Mouse (Mus musculus) adrenal gland, adult 10 weeks (tissue): Measurements from ENCODE around the gene Trim10. TPM values are rescaled to one million over a fixed set of nuclear protein-coding genes. Genes with fewer than 3 reads are reported as not detected.

Experiments
- polyA plus RNA-seq: library from polyadenylated mRNA; stranded (reverse); fragments of 350-450 nt; fragmentation: Illumina TruSeq; extraction: RNeasy Lipid Tissue Mini Kit (QIAGEN cat#74804); gene quantifications from one replicate; pipeline ENCODE4 v1.2.3, GENCODE M21; 2014; ENCODE audit warnings: low read depth, low replicate concordance

Trim10 gene
- not detected for polyA plus RNA-seq

DNA sequence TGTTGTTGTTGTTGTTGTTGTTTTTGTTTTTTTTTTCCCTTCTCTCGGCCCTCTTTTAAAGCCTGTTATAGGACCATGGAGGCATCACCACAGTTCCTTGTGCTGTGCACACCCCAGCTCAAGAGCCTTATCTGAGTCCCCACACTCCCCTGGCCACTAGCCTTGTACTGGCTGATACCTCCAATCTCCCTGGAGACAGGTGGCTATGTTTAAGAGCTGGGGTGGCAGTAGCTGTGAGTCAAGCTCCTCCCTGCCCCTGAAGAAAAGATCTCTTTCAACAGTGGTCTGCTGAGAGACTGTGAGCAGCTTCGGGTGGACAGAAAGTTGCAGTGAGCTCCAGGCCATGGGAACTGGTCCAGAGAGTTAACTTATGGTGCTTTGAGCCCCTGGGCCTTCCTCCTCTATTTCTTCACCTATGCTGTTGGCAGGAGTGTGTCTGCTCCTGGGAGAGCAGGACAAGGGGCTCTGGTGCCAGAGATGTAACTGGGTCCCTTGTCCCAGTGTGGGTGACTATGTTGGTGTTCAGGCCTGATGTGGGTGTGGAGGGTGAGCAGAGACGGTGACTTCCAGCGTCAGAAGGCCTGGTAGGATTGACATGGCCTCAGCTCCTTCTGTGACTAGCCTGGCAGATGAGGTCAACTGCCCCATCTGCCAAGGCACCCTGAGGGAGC, at the start of gene Trim10:
TSS of gene Trim10 (plus strand) at position 291 of the 671 bp plus-strand sequence.

DNA sequence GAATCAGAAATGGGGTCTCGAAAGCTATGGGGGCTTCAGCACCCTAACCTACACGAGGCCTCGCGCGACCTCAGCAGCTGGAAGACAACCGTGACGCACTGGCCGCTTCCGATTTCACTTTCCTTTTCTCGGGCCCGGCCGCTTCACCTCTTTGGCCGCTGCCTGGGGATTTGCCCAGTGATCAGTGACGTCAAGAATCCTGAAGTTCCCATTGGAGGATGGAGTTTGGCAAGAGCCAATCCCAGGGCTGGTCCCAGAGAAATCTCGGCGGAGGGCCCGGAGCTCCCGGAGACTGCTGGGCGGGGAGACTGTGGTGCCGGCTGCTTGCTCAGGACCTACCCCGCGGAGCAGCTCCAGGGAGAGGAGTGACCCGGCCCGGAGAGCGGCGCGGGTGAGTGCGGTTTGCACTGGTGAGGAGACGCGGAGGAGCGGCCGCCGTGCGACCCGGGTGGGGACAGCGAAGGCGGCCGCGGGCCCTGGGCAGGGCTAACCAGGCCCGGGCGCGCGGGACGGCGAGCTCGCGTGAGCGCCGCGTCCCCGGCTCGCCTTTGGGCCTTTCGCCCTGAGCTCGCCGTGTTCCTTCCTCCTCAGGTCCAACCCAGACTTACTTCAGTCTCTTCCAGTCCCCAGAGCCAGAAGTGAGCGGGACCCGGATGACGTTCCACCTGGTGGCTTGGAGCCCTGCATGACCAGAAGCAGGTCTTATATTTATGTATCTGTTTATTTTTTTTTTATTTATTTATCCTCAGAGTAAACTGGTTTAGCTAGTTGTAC, 32.3 kb upstream of the Trim10 start, which contains the start of gene Trim26:
TSS of gene Trim26 (plus strand) at position 261 of the 774 bp plus-strand sequence.

DNA sequence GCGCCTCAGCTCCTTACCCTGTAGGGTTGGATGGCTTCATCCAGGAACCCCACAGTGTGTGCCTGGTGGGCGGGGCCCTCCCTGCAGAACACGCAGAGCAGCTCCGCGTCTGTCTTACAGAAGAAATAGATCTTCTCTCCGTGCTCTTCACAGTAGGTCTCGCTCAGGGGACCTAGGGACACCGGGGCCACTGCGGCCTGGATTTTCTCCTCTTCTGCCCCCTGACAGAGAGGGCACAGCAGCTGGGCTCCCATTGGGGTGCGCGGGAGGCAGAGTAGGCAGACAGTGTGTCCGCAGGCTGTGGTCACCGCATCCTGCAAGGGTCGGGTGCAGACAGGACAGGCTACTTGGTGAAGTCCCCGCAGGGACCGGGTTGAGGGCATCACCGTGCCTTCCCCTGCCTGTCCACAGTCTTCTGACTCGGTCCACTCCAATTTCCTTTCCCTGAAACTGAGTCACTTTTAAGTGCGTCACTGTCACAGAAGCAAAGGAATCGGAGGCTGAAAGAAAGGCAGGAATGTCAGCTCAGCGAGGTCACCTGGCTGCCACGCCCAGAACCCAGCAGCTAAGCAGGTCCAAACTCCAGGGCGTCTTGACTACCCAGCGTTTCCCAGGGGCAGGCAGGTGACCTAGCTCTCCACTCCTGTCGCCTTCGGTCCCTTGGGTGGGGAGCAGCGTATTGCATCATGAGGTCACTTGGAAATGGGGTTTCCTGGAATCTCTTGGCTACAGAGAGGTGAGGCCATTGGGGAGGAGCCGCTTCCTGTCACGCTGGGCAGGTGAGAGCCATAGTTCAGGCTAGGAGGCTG, 2.5 kb upstream of the Trim10 start, which contains the start of gene Trim15:
TSS of gene Trim15 (minus strand) at position 492 of the 809 bp plus-strand sequence.

GRCm38 (mm10) chr17:36890073-36890903, 20.9 kb downstream of the Trim10 start, which contains the start of gene Trim40:
Gene Trim40 (minus strand): TSS chr17:36890123.

GRCm38 (mm10) chr17:36897552-36898205, 28.3 kb downstream of the Trim10 start, which contains the start of gene Trim31:
Gene Trim31 (plus strand): TSS chr17:36898118.

Other genes with a start within 250 kb of the Trim10 start
- gene H2-M9, start 226.9 kb upstream of the Trim10 start, polyA plus RNA-seq, result 1.1 TPM
- not detected for gene H2-M1, start 197.4 kb upstream of the Trim10 start, polyA plus RNA-seq
- gene H2-M10.5, start 96.7 kb upstream of the Trim10 start, polyA plus RNA-seq, result not detected
- gene H2-M10.6, start 57.4 kb upstream of the Trim10 start, polyA plus RNA-seq, result not detected
- 30.4 TPM for gene Trim26, start 32.4 kb upstream of the Trim10 start, polyA plus RNA-seq
- not detected for gene Trim15, start 2.4 kb upstream of the Trim10 start, polyA plus RNA-seq
- gene Trim40, start 20.5 kb downstream of the Trim10 start, polyA plus RNA-seq, result 0.41 TPM
- not detected for gene Trim31, start 28.5 kb downstream of the Trim10 start, polyA plus RNA-seq
- not detected for gene Rnf39, start 73.3 kb downstream of the Trim10 start, polyA plus RNA-seq
- gene Ppp1r11, start 82.2 kb downstream of the Trim10 start, polyA plus RNA-seq, result 9.0 TPM
- 18.0 TPM for gene Znrd1, start 89.0 kb downstream of the Trim10 start, polyA plus RNA-seq
- 26.9 TPM for gene Znrd1as, start 89.0 kb downstream of the Trim10 start, polyA plus RNA-seq
- gene 2410137M14Rik, start 111.7 kb downstream of the Trim10 start, polyA plus RNA-seq, result not detected
- not detected for gene H2-M5, start 120.0 kb downstream of the Trim10 start, polyA plus RNA-seq
- gene Zfp57, start 131.6 kb downstream of the Trim10 start, polyA plus RNA-seq, result 4.4 TPM
- not detected for gene Mog, start 153.8 kb downstream of the Trim10 start, polyA plus RNA-seq
- 34.8 TPM for gene Gabbr1, start 176.4 kb downstream of the Trim10 start, polyA plus RNA-seq
- not detected for gene Olfr90, start 218.9 kb downstream of the Trim10 start, polyA plus RNA-seq
- not detected for gene Olfr91, start 228.7 kb downstream of the Trim10 start, polyA plus RNA-seq